10 mouse cellular contexts compared by ENCODE assay signal in genomic region chr1:169916659-169917058, GRCm38 (mm10). TPM values are rescaled to one million over a fixed set of nuclear protein-coding genes. Genes with fewer than 3 reads are reported as not detected.
DNase-seq lines count a peak whose midpoint lies in the region; ATAC-seq lines count a peak whose summit lies in the region.
"Had no signal": no experiment of that assay in that cellular context is flagged by ENCODE, and none has a peak within 500 bp of the region (broad histone marks: within the 10 kb centered on the region; RNA-seq: fewer than 3 reads in every experiment).

No protein-coding gene starts in this region.

- peaks cover 7% of the 10 kb centered on the region; the same call in 1 of the 2 replicates for H3K27me3 ChIP-seq in forebrain, embryonic 12.5 days
- peaks cover 2% of the 10 kb centered on the region; the same call in 1 of the 2 replicates for H3K27me3 ChIP-seq in forebrain, embryonic 11.5 days (ENCODE audit: control insufficient read depth, insufficient read depth, low read length)
- H3K27me3 ChIP-seq in neural tube, embryonic 11.5 days (ENCODE audit: control insufficient read depth, insufficient read depth, low read length), result no peaks in the 10 kb centered on the region
- no peaks in the 10 kb centered on the region for H3K27me3 ChIP-seq in intestine, embryonic 16.5 days (replicated peaks; ENCODE audit: control insufficient read depth, insufficient read depth, low read length)

- no peak overlapping the region for H3K27ac ChIP-seq in forebrain, embryonic 12.5 days
- no peak overlapping the region for H3K27ac ChIP-seq in forebrain, embryonic 11.5 days (ENCODE audit: low read depth, low read length)
- H3K27ac ChIP-seq in neural tube, embryonic 11.5 days (ENCODE audit: low read depth, low read length), result no peak overlapping the region
- H3K27ac ChIP-seq in intestine, embryonic 16.5 days (ENCODE audit: low read length), result peak overlapping the region; percentile 74

- no peak overlapping the region for H3K4me3 ChIP-seq in forebrain, embryonic 12.5 days (replicated peaks)
- H3K4me3 ChIP-seq in forebrain, embryonic 11.5 days (ENCODE audit: low read depth, low read length), result no peak overlapping the region
- no peak overlapping the region for H3K4me3 ChIP-seq in neural tube, embryonic 11.5 days (ENCODE audit: low read depth, low read length)
- H3K4me3 ChIP-seq in intestine, embryonic 16.5 days (ENCODE audit: low read length), result no peak overlapping the region

- peaks cover 3% of the 10 kb centered on the region; the same call in 1 of the 2 replicates for H3K4me1 ChIP-seq in forebrain, embryonic 12.5 days
- H3K4me1 ChIP-seq in forebrain, embryonic 11.5 days (replicated peaks; ENCODE audit: control insufficient read depth, insufficient read depth, low read length), result no peaks in the 10 kb centered on the region
- H3K4me1 ChIP-seq in neural tube, embryonic 11.5 days (ENCODE audit: control insufficient read depth, insufficient read depth, low read length), result no peaks in the 10 kb centered on the region
- peaks cover 27% of the 10 kb centered on the region for H3K4me1 ChIP-seq in intestine, embryonic 16.5 days (ENCODE audit: control insufficient read depth, insufficient read depth, low read length)

- H3K9ac ChIP-seq in forebrain, embryonic 12.5 days, result no peak overlapping the region
- no peak overlapping the region for H3K9ac ChIP-seq in forebrain, embryonic 11.5 days (ENCODE audit: low read length)
- no peak overlapping the region for H3K9ac ChIP-seq in neural tube, embryonic 11.5 days (ENCODE audit: low read length)
- 0 out of 2 replicates have a peak overlapping the region, but pooled peaks have one; percentile 6 for H3K9ac ChIP-seq in intestine, embryonic 16.5 days (ENCODE audit: low read depth, low read length)

- H3K9me3 ChIP-seq in forebrain, embryonic 12.5 days, result no peaks in the 10 kb centered on the region
- no peaks in the 10 kb centered on the region for H3K9me3 ChIP-seq in forebrain, embryonic 11.5 days (ENCODE audit: control insufficient read depth, low read length)
- no peaks in the 10 kb centered on the region for H3K9me3 ChIP-seq in neural tube, embryonic 11.5 days (ENCODE audit: control insufficient read depth, low read length)
- H3K9me3 ChIP-seq in intestine, embryonic 16.5 days (ENCODE audit: control insufficient read depth, low read length), result no peaks in the 10 kb centered on the region

- ATAC-seq in forebrain, embryonic 12.5 days (ENCODE audit: low FRiP score), result 0 out of 2 replicates have a peak, but pooled peaks have one; percentile 13
- ATAC-seq in forebrain, embryonic 11.5 days (replicated peaks; ENCODE audit: low FRiP score), result no peak
- ATAC-seq in neural tube, embryonic 11.5 days (ENCODE audit: insufficient read depth, low FRiP score, low TSS enrichment), result no peak; the same call in 1 of the 2 replicates
- ATAC-seq in intestine, embryonic 16.5 days, result peak; percentile 40

- H3K4me2 ChIP-seq in forebrain, embryonic 12.5 days, result no peak overlapping the region
- no peak overlapping the region for H3K4me2 ChIP-seq in forebrain, embryonic 11.5 days (ENCODE audit: low read depth, low read length, severe bottlenecking)
- H3K4me2 ChIP-seq in neural tube, embryonic 11.5 days (ENCODE audit: low read depth), result no peak overlapping the region
- H3K4me2 ChIP-seq in intestine, embryonic 16.5 days (ENCODE audit: low read depth, low read length), result no peak overlapping the region

- DNase-seq in forebrain, embryonic 11.5 days (ENCODE audit: low spot score), result no peak
- DNase-seq in neural tube, embryonic 11.5 days (ENCODE audit: low spot score), result peak; percentile 38
- DNase-seq in neural tube, embryonic 10.5 days (ENCODE audit: extremely low spot score, low spot score), result no peak
- DNase-seq in urinary bladder, postnatal 10 days (ENCODE audit: low spot score), result no peak
- no peak for DNase-seq in thymus, postnatal 25 days
- DNase-seq in left cerebral cortex, adult 8-10 months (ENCODE audit: low spot score in 2 of 2), result no peak
- DNase-seq: left cerebral cortex, postnatal 4 days had no signal

- 70% methylated on average over 7 of the region's 7 CpGs for WGBS in forebrain, embryonic 12.5 days
- 74% methylated on average over 7 of the region's 7 CpGs for WGBS in forebrain, embryonic 11.5 days
- 53% methylated on average over 7 of the region's 7 CpGs for WGBS in neural tube, embryonic 11.5 days
- 28% methylated on average over 7 of the region's 7 CpGs for WGBS in intestine, embryonic 16.5 days

- no peaks in the 10 kb centered on the region for H3K36me3 ChIP-seq in forebrain, embryonic 12.5 days (replicated peaks)
- H3K36me3 ChIP-seq in forebrain, embryonic 11.5 days (ENCODE audit: control insufficient read depth, insufficient read depth, low read length), result no peaks in the 10 kb centered on the region
- H3K36me3 ChIP-seq in neural tube, embryonic 11.5 days (ENCODE audit: control insufficient read depth, insufficient read depth, low read length), result no peaks in the 10 kb centered on the region
- no peaks in the 10 kb centered on the region for H3K36me3 ChIP-seq in intestine, embryonic 16.5 days (ENCODE audit: control insufficient read depth, insufficient read depth, low read length)

RNA-seq across cellular contexts. Expression of gene Ccdc190, which starts 11.8 kb away (rescaled TPM):
- 0.36 and 0.77 TPM in 2 replicates for polyA plus RNA-seq in forebrain, embryonic 12.5 days (2016; fragmentation: Nextera tagmentation; extraction: Ambion mirVana)
- polyA plus RNA-seq in forebrain, embryonic 11.5 days (2014; fragmentation: Nextera tagmentation; extraction: Ambion mirVana), result 0.55 and 0.63 TPM in 2 replicates
- 0.42 and 0.52 TPM in 2 replicates for polyA plus RNA-seq in neural tube, embryonic 11.5 days (2014; fragmentation: Nextera tagmentation; extraction: Ambion mirVana)
- polyA plus RNA-seq in intestine, embryonic 16.5 days (2015; fragmentation: Nextera tagmentation; extraction: Ambion mirVana), result 0.07 TPM in 1 of 2 replicates, not detected in the other
- 10 to 100 TPM; 17.1 to 20.5 (median 18.0) TPM for total RNA-seq in left cerebral cortex, adult 8-10 months (2022)
- polyA plus RNA-seq: C2C12 had no signal

RNA-seq across cellular contexts. Expression of gene Hsd17b7, which starts 52.4 kb away (rescaled TPM):
- 17.7 and 20.9 TPM in 2 replicates for polyA plus RNA-seq in forebrain, embryonic 12.5 days (2016; fragmentation: Nextera tagmentation; extraction: Ambion mirVana)
- polyA plus RNA-seq in forebrain, embryonic 11.5 days (2014; fragmentation: Nextera tagmentation; extraction: Ambion mirVana), result 20.8 and 20.9 TPM in 2 replicates
- 22.7 and 24.9 TPM in 2 replicates for polyA plus RNA-seq in neural tube, embryonic 11.5 days (2014; fragmentation: Nextera tagmentation; extraction: Ambion mirVana)
- 21.1 and 23.8 TPM in 2 replicates for polyA plus RNA-seq in intestine, embryonic 16.5 days (2015; fragmentation: Nextera tagmentation; extraction: Ambion mirVana)
- 10 to 100 TPM; 15.9 to 19.6 (median 19.0) TPM for total RNA-seq in left cerebral cortex, adult 8-10 months (2022)

Comparison
In these comparisons a context has a peak if more than half of its experiments do, and no peak if none do; other contexts are left out.
1. ATAC-seq: peak in forebrain, embryonic 12.5 days (single experiment) and intestine, embryonic 16.5 days (single experiment); none in forebrain, embryonic 11.5 days (single experiment) and neural tube, embryonic 11.5 days (single experiment).